Mouse (Mus musculus) megakaryocyte, embryonic 14.5 days (primary cell): Measurements from ENCODE around the gene Prkaa2.

Source experiments
- FLI1 ChIP-seq: IDR thresholded peaks from 2 replicates; pipeline ENCODE4 v1.6.1; 2012; ENCODE audit warnings: low read length, inconsistent platforms, mixed read lengths
- GATA1 ChIP-seq: IDR thresholded peaks from 3 replicates; pipeline ENCODE4 v1.6.1; 2012; ENCODE audit warnings: mixed read lengths, low read length, inconsistent platforms, borderline replicate concordance

DNA sequence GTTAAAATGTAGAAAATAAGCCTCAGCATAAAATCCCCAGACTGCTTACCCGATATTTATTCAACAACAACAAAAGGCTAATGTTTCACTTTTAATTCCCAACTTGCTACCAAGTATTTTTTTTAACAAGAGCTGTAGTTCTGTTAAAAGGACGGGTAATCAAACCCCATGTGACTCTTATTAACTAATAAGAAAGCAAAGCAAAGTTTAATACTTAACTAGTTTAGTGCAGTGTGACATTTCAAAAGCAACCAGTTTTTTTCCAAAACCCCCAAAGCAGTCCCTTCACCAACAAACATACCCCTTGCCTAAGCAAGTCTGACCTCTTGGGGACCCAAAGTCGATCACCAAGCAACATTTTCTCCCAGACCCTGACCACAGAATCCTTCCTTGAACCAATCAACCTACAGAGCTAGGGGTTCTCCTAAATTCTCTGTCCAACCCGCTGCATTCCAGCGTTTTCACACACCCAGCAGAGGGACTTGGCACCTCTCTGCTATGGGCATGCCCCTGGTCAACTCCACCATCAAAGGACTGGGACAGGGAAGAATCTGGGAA, 970 bp downstream of the Prkaa2 start:
- TF ChIP-seq GATA1 (no peak), FLI1 (no peak)
